Mouse (Mus musculus) neural tube, embryonic 11.5 days (tissue): ENCODE data around the gene Map1a. TPM values are rescaled to one million over a fixed set of nuclear protein-coding genes. Genes with fewer than 3 reads are reported as not detected.

Experiments used
- ATAC-seq: fragments of 200-750 bp; cut with Nextera tagmentation; 2 replicates; pipeline ENCODE4 v1.8.0; 2017; ENCODE audit warnings: moderate number of reproducible peaks, mild to moderate bottlenecking, moderate TSS enrichment, moderate library complexity; ENCODE audit not compliant: insufficient read depth, low FRiP score, low TSS enrichment
- DNase-seq: peaks from one replicate; pipeline ENCODE4 v3.0.0-alpha.2; 2015; ENCODE audit warnings: low spot score
- H3K27ac ChIP-seq: fragments of 300-500 bp; sonication (generic); 2 replicates; pipeline ENCODE4 v1.5.1; 2014; ENCODE audit warnings: low read depth, mild to moderate bottlenecking, low read length
- H3K27me3 ChIP-seq: fragments of 300-500 bp; sonication (generic); 2 replicates; pipeline ENCODE4 v1.6.1; 2014; ENCODE audit warnings: mild to moderate bottlenecking, low read length, mixed read lengths; ENCODE audit not compliant: control insufficient read depth, insufficient read depth
- H3K36me3 ChIP-seq: fragments of 300-500 bp; sonication (generic); 2 replicates; pipeline ENCODE4 v1.6.1; 2014; ENCODE audit warnings: mild to moderate bottlenecking, low read length, moderate library complexity, mixed read lengths; ENCODE audit not compliant: control insufficient read depth, insufficient read depth
- H3K4me1 ChIP-seq: fragments of 300-500 bp; sonication (generic); 2 replicates; pipeline ENCODE4 v1.6.1; 2014; ENCODE audit warnings: low read length, mixed read lengths; ENCODE audit not compliant: control insufficient read depth, insufficient read depth
- H3K4me2 ChIP-seq: fragments of 300-500 bp; sonication (generic); 2 replicates; pipeline ENCODE4 v1.6.1; 2014; ENCODE audit warnings: low read depth, mild to moderate bottlenecking, moderate library complexity
- H3K4me3 ChIP-seq: fragments of 300-500 bp; sonication (generic); 2 replicates; pipeline ENCODE4 v1.5.1; 2014; ENCODE audit warnings: low read depth, low read length
- H3K9ac ChIP-seq: fragments of 300-500 bp; sonication (generic); 2 replicates; pipeline ENCODE4 v1.6.1; 2014; ENCODE audit warnings: mild to moderate bottlenecking, low read length
- H3K9me3 ChIP-seq: fragments of 300-500 bp; sonication (generic); 2 replicates; pipeline ENCODE4 v1.6.1; 2016; ENCODE audit warnings: low read length; ENCODE audit not compliant: control insufficient read depth
- WGBS: fragments of 180-500 bp; shearing (Covaris S2); extraction: QIAGEN DNeasy Blood & Tissue Kit; methylation state at CpG from one replicate; pipeline ENCODE4 v1.1.7; 2014; 5-methylcytosine and 5-hydroxymethylcytosine counted together
- polyA plus RNA-seq: library from polyadenylated mRNA; unstranded; fragments of >200 nt; fragmentation: Nextera tagmentation; extraction: Ambion mirVana; gene quantifications from 2 replicates; pipeline ENCODE4 v1.2.1, GENCODE M21; 2014

Map1a gene
- polyA plus RNA-seq, 1 experiment from 2014 or later, result 17.5 TPM

- Histone ChIP-seq H3K4me3 (peak overlapping the region; percentile 57), H3K27me3 (peaks cover 4% of the 10 kb centered on the region; the same call in 1 of the 2 replicates), H3K9ac (peak overlapping the region; percentile 56), H3K27ac (no peak overlapping the region), H3K4me1 (peaks cover 21% of the 10 kb centered on the region), H3K36me3 (no peaks in the 10 kb centered on the region), H3K9me3 (no peaks in the 10 kb centered on the region), H3K4me2 (peak overlapping the region; percentile 87)
- 5% methylated on average over 36 of the region's 36 CpGs for WGBS
- ATAC-seq (peak; percentile 39), DNase-seq (no peak)
Observed at GRCm38 (mm10) chr2:121289730-121290540, 535 bp downstream of the Map1a start.

DNA sequence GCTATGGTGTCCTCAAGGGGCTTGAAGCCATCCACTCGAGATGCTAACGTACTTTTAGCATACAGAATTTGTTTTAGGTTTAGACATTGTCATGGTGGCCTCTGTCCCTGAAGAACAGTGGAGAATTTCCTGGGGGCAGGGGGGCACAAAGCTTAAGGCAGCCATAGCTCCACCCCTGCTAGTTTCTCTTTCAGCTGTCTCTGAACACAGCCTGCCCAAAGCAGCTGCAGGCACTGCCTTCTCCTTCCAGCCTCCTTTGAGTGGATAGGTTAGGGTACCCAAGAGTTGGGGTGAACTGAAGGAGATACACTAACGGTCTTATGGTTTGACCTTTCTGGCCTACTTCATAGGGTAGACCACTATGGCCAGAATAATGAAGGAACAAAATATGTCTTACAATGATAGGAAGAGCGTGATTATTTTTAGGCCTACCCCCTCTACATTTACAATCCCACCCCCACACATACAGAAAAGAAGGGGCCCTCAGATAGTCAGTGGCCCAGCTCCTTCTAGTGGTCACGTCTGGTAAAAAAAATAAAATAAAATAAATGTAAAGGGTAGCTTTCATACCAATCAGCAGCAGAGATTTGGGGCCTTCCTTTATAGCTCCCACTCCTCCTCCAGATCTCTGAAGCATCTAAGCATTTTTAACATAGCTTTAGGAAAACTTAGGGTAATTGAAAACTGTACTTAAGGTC is 3.1 kb downstream of the Map1a start:
- H3K4me1 ChIP-seq, result peaks cover 35% of the 10 kb centered on the region
- no peak for ATAC-seq
- 66% methylated on average over 5 of the region's 5 CpGs for WGBS
- no peak for DNase-seq
- no peaks in the 10 kb centered on the region for H3K9me3 ChIP-seq
- H3K9ac ChIP-seq, result no peak overlapping the region
- no peak overlapping the region for H3K27ac ChIP-seq
- H3K36me3 ChIP-seq, result no peaks in the 10 kb centered on the region
- no peak overlapping the region for H3K4me2 ChIP-seq
- no peak overlapping the region for H3K4me3 ChIP-seq
- peaks cover 6% of the 10 kb centered on the region; the same call in 1 of the 2 replicates for H3K27me3 ChIP-seq

- peaks cover 40% of the 10 kb centered on the region for H3K4me1 ChIP-seq
- WGBS, result 24% methylated on average over 4 of the region's 4 CpGs
- peaks cover 6% of the 10 kb centered on the region; the same call in 1 of the 2 replicates for H3K27me3 ChIP-seq
- H3K4me2 ChIP-seq, result peak overlapping the region; percentile 62
- no peak for ATAC-seq
- 0 out of 2 replicates have a peak overlapping the region, but pooled peaks have one; percentile 1 for H3K27ac ChIP-seq
- no peaks in the 10 kb centered on the region for H3K36me3 ChIP-seq
- no peak overlapping the region for H3K9ac ChIP-seq
- H3K9me3 ChIP-seq, result no peaks in the 10 kb centered on the region
- DNase-seq, result no peak
- H3K4me3 ChIP-seq, result peak overlapping the region; percentile 1; the same call in 1 of the 2 replicates
Observed at GRCm38 (mm10) chr2:121294182-121294581, 4.8 kb downstream of the Map1a start.

DNA sequence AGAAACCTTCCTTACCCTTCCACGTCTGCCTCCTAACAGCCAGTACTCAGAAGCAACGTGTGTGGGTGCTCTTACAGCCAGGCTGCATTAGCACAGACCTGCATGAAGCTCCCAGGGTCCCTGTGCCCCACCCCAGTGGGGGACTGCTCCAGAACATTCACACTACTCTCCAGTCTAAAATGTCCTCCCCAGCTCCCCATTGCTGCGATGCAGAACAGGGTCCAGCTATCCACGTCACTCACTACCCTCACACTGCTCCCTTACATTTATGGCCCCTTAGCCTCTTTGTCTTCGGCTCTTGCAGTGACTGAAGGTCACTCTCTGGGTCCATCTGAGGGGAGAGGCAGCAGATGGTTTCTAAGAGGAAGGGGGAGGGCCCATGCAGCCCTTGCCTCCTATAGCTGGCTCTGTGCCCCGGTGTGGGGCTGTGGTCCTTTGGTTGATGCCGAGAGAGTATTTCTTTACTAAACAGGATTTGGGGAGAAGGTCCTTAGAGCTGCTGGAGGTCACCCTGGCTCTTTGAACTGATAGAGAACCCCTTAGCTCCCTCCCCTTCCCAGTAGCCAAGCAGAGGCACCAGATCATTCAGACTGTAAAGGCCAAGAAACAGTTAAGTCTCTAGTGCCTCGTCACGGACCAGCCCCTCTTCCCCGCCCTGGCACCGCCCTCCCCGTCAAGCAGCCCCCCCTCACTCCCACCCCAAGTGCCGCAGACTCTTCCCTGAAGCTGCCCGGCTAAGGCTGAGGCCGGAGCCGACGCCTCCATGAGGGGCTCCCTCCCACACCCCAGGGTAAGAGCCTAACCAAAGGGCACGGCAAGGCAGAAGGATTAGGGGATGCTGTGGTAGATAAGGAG is 5.6 kb downstream of the Map1a start:
- Histone ChIP-seq H3K4me2 (peak overlapping the region; percentile 62), H3K9me3 (no peaks in the 10 kb centered on the region), H3K27me3 (peaks cover 5% of the 10 kb centered on the region; the same call in 1 of the 2 replicates), H3K36me3 (0 out of 2 replicates have a peak, but pooled peaks cover 2% of the 10 kb centered on the region), H3K9ac (peak overlapping the region; percentile 46), H3K27ac (peak overlapping the region; percentile 69), H3K4me3 (peak overlapping the region; percentile 44), H3K4me1 (peaks cover 36% of the 10 kb centered on the region)
- DNase-seq (peak; percentile 77), ATAC-seq (peak; percentile 71)
- WGBS, result 1% methylated on average over 18 of the region's 18 CpGs

DNA sequence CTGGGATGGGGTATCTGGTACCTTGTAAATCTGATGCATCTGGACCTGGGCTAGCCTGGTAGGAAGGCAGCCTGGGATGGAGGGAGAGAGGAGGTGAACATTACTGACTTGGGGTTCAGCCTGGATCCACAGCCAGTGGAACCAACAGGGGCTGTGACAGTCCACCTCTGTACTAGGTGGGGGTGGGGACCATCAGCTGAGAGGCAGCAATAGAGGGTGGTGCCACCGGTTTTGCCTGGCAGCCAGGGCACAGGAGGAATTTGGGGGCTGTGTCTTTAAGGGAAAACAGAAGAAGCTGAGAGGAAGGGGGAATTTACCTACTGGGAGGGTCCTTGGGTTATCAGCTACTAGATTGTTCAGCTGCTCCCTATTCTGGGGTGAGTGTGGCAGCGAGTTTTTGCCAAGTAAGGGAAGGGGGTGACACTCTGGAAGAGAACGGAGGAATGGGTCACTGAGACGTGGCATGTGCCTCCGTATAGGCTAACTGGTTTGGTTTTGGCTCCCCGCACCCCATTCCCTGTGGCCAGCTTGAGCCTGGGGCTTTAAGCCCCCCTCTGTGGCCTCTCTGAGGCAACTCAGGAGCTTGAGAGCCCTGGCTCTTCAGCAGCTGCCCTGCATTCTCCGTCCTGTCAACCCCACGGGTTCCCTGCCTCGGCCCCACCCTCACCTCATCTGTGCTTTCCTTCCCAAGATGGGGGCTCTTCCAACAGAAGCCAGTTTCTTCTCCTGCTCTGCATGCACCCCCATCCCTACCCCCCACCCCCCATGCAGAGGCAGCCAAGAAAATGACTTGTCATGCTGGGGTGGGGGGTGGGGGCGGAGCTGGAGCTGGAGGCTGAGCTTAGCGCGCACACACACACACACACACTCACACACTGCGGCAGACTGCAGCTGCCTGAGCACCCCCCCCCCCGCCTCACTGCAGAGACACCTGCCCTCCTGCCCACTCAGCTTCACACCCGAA is 6.5 kb downstream of the Map1a start:
- peak overlapping the region; percentile 62 for H3K4me2 ChIP-seq
- H3K27me3 ChIP-seq, result peaks cover 2% of the 10 kb centered on the region; the same call in 1 of the 2 replicates
- H3K9ac ChIP-seq, result peak overlapping the region; percentile 46
- ATAC-seq, result peak; percentile 39
- peak overlapping the region; percentile 69 for H3K27ac ChIP-seq
- peak overlapping the region; percentile 44 for H3K4me3 ChIP-seq
- H3K36me3 ChIP-seq, result peaks cover 2% of the 10 kb centered on the region; the same call in 1 of the 2 replicates
- peaks cover 32% of the 10 kb centered on the region for H3K4me1 ChIP-seq
- DNase-seq, result peak; percentile 49
- H3K9me3 ChIP-seq, result no peaks in the 10 kb centered on the region
- 1% methylated on average over 15 of the region's 15 CpGs for WGBS

DNA sequence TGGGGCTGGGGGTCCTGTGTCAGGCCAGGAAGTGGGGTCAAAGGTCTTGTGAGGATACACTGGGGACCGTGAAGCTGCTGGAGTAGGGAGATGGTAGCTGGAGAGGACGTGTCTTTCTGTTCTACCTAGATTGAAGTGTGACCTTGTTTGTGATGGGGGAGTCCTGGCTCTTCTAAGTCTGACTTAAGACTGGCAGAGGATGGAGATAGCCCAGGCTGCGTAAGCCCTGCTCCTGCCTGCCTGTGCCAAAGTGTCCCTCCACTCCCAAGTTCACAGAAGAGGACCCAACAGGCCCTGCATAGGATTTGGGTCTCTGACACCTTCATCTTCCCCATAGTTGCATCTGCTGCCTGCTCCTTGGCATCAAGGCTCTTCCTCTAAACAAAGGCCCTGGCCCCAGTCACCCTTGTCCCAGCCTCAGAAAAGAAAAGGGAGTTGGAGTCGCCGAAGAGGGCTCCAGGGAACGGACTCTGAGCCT is 7.4 kb downstream of the Map1a start:
- peak overlapping the region; percentile 46 for H3K9ac ChIP-seq
- DNase-seq (no peak), ATAC-seq (no peak)
- peak overlapping the region; percentile 51 for H3K27ac ChIP-seq
- 5% methylated on average over 6 of the region's 6 CpGs for WGBS
- H3K4me3 ChIP-seq, result peak overlapping the region; percentile 44
- no peaks in the 10 kb centered on the region for H3K9me3 ChIP-seq
- H3K36me3 ChIP-seq, result peaks cover 2% of the 10 kb centered on the region; the same call in 1 of the 2 replicates
- H3K4me2 ChIP-seq, result peak overlapping the region; percentile 62
- peaks cover 32% of the 10 kb centered on the region for H3K4me1 ChIP-seq
- H3K27me3 ChIP-seq, result peaks cover 2% of the 10 kb centered on the region; the same call in 1 of the 2 replicates

DNA sequence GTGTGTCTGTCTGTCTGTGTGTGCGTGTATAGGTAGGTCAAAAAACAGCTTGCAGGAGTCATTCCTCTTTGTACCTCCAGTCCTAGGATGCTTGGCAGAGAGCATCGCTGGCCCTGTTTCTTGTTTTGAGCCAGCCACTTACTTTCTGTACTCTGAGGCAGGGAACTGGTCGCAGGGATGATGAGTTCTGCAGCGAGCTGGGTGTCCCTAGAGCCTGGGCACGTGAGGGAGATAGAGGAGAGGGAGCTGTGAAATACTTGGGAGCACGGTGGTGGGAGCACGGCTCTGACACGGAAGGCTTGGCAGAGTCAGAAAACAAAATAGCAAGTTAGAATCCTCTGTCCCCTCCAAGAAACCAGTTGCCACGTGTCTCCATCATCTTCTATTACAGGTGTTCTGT is 8.3 kb downstream of the Map1a start:
- H3K4me3 ChIP-seq, result peak overlapping the region; percentile 44; the same call in 1 of the 2 replicates
- peaks cover 3% of the 10 kb centered on the region; the same call in 1 of the 2 replicates for H3K36me3 ChIP-seq
- peak; percentile 26 for DNase-seq
- no peak overlapping the region for H3K27ac ChIP-seq
- 14% methylated on average over 9 of the region's 9 CpGs for WGBS
- peak overlapping the region; percentile 24; the same call in 1 of the 2 replicates for H3K9ac ChIP-seq
- ATAC-seq, result no peak
- peaks cover 32% of the 10 kb centered on the region for H3K4me1 ChIP-seq
- H3K27me3 ChIP-seq, result peaks cover 2% of the 10 kb centered on the region; the same call in 1 of the 2 replicates
- no peaks in the 10 kb centered on the region for H3K9me3 ChIP-seq
- peak overlapping the region; percentile 62 for H3K4me2 ChIP-seq
